Mouse (Mus musculus) erythroblast, embryonic 14.5 days (primary cell): ENCODE data around the gene Otulin.

Experiments
- GATA1 ChIP-seq: IDR thresholded peaks from 2 replicates; pipeline ENCODE4 v1.6.1; 2012; ENCODE audit warnings: low read length, inconsistent platforms, mixed read lengths
- TAL1 ChIP-seq: IDR thresholded peaks from 3 replicates; pipeline ENCODE4 v1.6.1; 2012; ENCODE audit warnings: low read length, inconsistent platforms, mixed read lengths

GRCm38 (mm10) chr15:27558456-27559147 is 71.9 kb downstream of the Otulin start:
- TF ChIP-seq TAL1 = no peak
- TF ChIP-seq GATA1 = no peak
